ENCODE assay signal across 8 mouse cellular contexts in genomic region chr2:63454263-63455011, GRCm38 (mm10).
DNase-seq lines count a peak whose midpoint lies in the region; ATAC-seq lines count a peak whose summit lies in the region.

No protein-coding gene starts in this region.

- no peak for DNase-seq in kidney, postnatal 10 days
- peak; percentile 21 for DNase-seq in ZHBTc4 (ENCODE audit: low read depth, low spot score)
- DNase-seq in left cerebral cortex, postnatal 10 days (ENCODE audit: extremely low spot score in 1 of 2, low spot score in 2 of 2) = peak; percentile 30 to 84
- no peak for DNase-seq in gastrocnemius, postnatal 10 days
- no peak for DNase-seq in adrenal gland, adult (ENCODE audit: inconsistent age in 2 of 2, low spot score in 1 of 2)

- H3K27me3 ChIP-seq in kidney, embryonic 14.5 days (ENCODE audit: control insufficient read depth, insufficient read depth, low read length) = no peaks in the 10 kb centered on the region
- no peaks in the 10 kb centered on the region for H3K27me3 ChIP-seq in heart, embryonic 11.5 days (ENCODE audit: control insufficient read depth, insufficient read depth, low read length)

- H3K4me1 ChIP-seq in kidney, embryonic 14.5 days (ENCODE audit: control insufficient read depth, insufficient read depth, low read length) = no peaks in the 10 kb centered on the region
- H3K4me1 ChIP-seq in heart, embryonic 11.5 days (ENCODE audit: control insufficient read depth, insufficient read depth, low read length) = peaks cover 7% of the 10 kb centered on the region; the same call in 1 of the 2 replicates

- H3K9ac ChIP-seq in kidney, embryonic 14.5 days (ENCODE audit: low read depth, low read length) = no peak overlapping the region
- no peak overlapping the region for H3K9ac ChIP-seq in heart, embryonic 11.5 days (ENCODE audit: low read depth, low read length)

- peak; percentile 72; the same call in 1 of the 2 replicates for ATAC-seq in kidney, embryonic 14.5 days (ENCODE audit: low FRiP score, low TSS enrichment)
- peak; percentile 52; the same call in 1 of the 2 replicates for ATAC-seq in heart, embryonic 11.5 days (replicated peaks; ENCODE audit: insufficient number of reproducible peaks, low FRiP score, low TSS enrichment)
- no peak for ATAC-seq in CD4-positive, CD25-positive, alpha-beta regulatory T cell, adult 4 months

- intact Hi-C loops in left cerebral cortex, postnatal 10 days (cut with DNase I) = loop anchor here (5.0 to 10.0 kb wide), 2 partner anchors 270 to 807 kb away; partner anchors contain the start of genes Ifih1 and Kcnh7

- 52% methylated on average over 10 of the region's 10 CpGs for WGBS in kidney, embryonic 14.5 days
- WGBS in heart, embryonic 11.5 days (ENCODE audit: insufficient replicate concordance) = 43% methylated on average over 10 of the region's 10 CpGs

- H3K36me3 ChIP-seq in kidney, embryonic 14.5 days (ENCODE audit: control insufficient read depth, insufficient read depth, low read length) = no peaks in the 10 kb centered on the region
- H3K36me3 ChIP-seq in heart, embryonic 11.5 days (ENCODE audit: control insufficient read depth, insufficient read depth, low read length) = no peaks in the 10 kb centered on the region

- H3K27ac ChIP-seq in kidney, embryonic 14.5 days (ENCODE audit: low read depth, low read length) = no peak overlapping the region
- H3K27ac ChIP-seq in heart, embryonic 11.5 days (ENCODE audit: low read depth, low read length) = peak overlapping the region; percentile 22; the same call in 1 of the 2 replicates

- H3K9me3 ChIP-seq in kidney, embryonic 14.5 days (ENCODE audit: control insufficient read depth, low read length) = no peaks in the 10 kb centered on the region
- no peaks in the 10 kb centered on the region for H3K9me3 ChIP-seq in heart, embryonic 11.5 days (replicated peaks; ENCODE audit: control insufficient read depth, low read length)

- no peak overlapping the region for H3K4me2 ChIP-seq in kidney, embryonic 14.5 days (replicated peaks; ENCODE audit: low read depth, low read length)
- peak overlapping the region; percentile 35 for H3K4me2 ChIP-seq in heart, embryonic 11.5 days

- no peak overlapping the region for H3K4me3 ChIP-seq in kidney, embryonic 14.5 days (ENCODE audit: low read length)
- H3K4me3 ChIP-seq in heart, embryonic 11.5 days (ENCODE audit: low read depth, low read length) = no peak overlapping the region

Comparison
In these comparisons a context has a peak if more than half of its experiments do, and no peak if none do; other contexts are left out.
1. DNase-seq: peak in ZHBTc4 (single experiment) and left cerebral cortex, postnatal 10 days (2 of 2); none in kidney, postnatal 10 days (single experiment), gastrocnemius, postnatal 10 days (single experiment) and adrenal gland, adult (0 of 2).